Mouse (Mus musculus): ENCODE measurements at regions not wholly inside any gene's neighbourhood (a gene's known extent, or its start where the extent isn't known, plus 50 kb on each side); places are given as distances from the start of the nearest gene placed in this dataset.

- intact Hi-C loops (cut with DNase I), result no loop called here
- peak; percentile 38 to 67 for DNase-seq (ENCODE audit: low spot score in 2 of 2)
These were observed 126.3 kb upstream of the Lrig3 start for GRCm38 (mm10) chr10:125839621-125840141.

GRCm38 (mm10) chr10:125840388-125840787 lies 125.6 kb upstream of the Lrig3 start:
- intact Hi-C loops (cut with DNase I), result no loop called here
- DNase-seq (ENCODE audit: low spot score in 2 of 2), result peak in 1 of 2 experiments; percentile 52

- intact Hi-C loops (cut with DNase I), result no loop called here
- no peak for DNase-seq (ENCODE audit: low spot score in 2 of 2)
These were observed 121.6 kb upstream of the Lrig3 start for GRCm38 (mm10) chr10:125844336-125844865.

- intact Hi-C loops (cut with DNase I), result no loop called here
- no peak for DNase-seq (ENCODE audit: low spot score in 2 of 2)
These were observed 120.9 kb upstream of the Lrig3 start for GRCm38 (mm10) chr10:125845014-125845514.

GRCm38 (mm10) chr10:125850370-125850769 lies 115.6 kb upstream of the Lrig3 start:
- no peak for DNase-seq (ENCODE audit: low spot score in 2 of 2)
- intact Hi-C loops (cut with DNase I), result no loop called here

- DNase-seq (ENCODE audit: low spot score in 2 of 2), result no peak
- intact Hi-C loops (cut with DNase I), result no loop called here
These were observed 104.2 kb upstream of the Lrig3 start for GRCm38 (mm10) chr10:125861734-125862133.

GRCm38 (mm10) chr10:125866346-125866745 lies 99.6 kb upstream of the Lrig3 start:
- intact Hi-C loops (cut with DNase I), result no loop called here
- no peak for DNase-seq (ENCODE audit: low spot score in 2 of 2)

GRCm38 (mm10) chr10:125884563-125884962 lies 81.4 kb upstream of the Lrig3 start:
- DNase-seq (ENCODE audit: low spot score in 2 of 2), result peak; percentile 11 to 50

GRCm38 (mm10) chr10:125885796-125886195 lies 80.2 kb upstream of the Lrig3 start:
- DNase-seq (ENCODE audit: low spot score in 2 of 2), result no peak
- intact Hi-C loops (cut with DNase I), result no loop called here

More at GRCm38 (mm10) chr10:125884563-125884962, 81.4 kb upstream of the Lrig3 start:
- intact Hi-C loops (cut with DNase I), result no loop called here

GRCm38 (mm10) chr10:125892122-125892521 lies 73.8 kb upstream of the Lrig3 start:
- intact Hi-C loops (cut with DNase I), result no loop called here
- no peak for DNase-seq (ENCODE audit: low spot score in 2 of 2)

- DNase-seq (ENCODE audit: low spot score in 2 of 2), result no peak
- intact Hi-C loops (cut with DNase I), result no loop called here
These were observed 70.1 kb upstream of the Lrig3 start for GRCm38 (mm10) chr10:125895744-125896482.

- intact Hi-C loops (cut with DNase I), result no loop called here
- no peak for DNase-seq (ENCODE audit: low spot score in 2 of 2)
These were observed 69.3 kb upstream of the Lrig3 start for GRCm38 (mm10) chr10:125896646-125897045.

GRCm38 (mm10) chr10:125899504-125899903 lies 66.5 kb upstream of the Lrig3 start:
- intact Hi-C loops (cut with DNase I), result no loop called here
- peak; percentile 15 for DNase-seq (ENCODE audit: low spot score in 2 of 2)

- no peak for DNase-seq (ENCODE audit: low spot score in 2 of 2)
- intact Hi-C loops (cut with DNase I), result no loop called here
These were observed 65.4 kb upstream of the Lrig3 start for GRCm38 (mm10) chr10:125900562-125900961.

GRCm38 (mm10) chr10:125902668-125903067 lies 63.3 kb upstream of the Lrig3 start:
- no peak for DNase-seq (ENCODE audit: low spot score in 2 of 2)
- intact Hi-C loops (cut with DNase I), result no loop called here

GRCm38 (mm10) chr10:125912207-125912606 lies 53.8 kb upstream of the Lrig3 start:
- intact Hi-C loops (cut with DNase I), result no loop called here
- DNase-seq (ENCODE audit: low spot score in 2 of 2), result no peak

Data from left cerebral cortex, postnatal 14 days (tissue).